Mouse (Mus musculus) neural tube, embryonic 10.5 days (tissue): ENCODE results near the gene Slc1a5.

Source experiments
- DNase-seq: peaks from one replicate; pipeline ENCODE4 v3.0.0-alpha.2; 2017; ENCODE audit warnings: low spot score; ENCODE audit errors: extremely low spot score

Slc1a5 gene

DNA sequence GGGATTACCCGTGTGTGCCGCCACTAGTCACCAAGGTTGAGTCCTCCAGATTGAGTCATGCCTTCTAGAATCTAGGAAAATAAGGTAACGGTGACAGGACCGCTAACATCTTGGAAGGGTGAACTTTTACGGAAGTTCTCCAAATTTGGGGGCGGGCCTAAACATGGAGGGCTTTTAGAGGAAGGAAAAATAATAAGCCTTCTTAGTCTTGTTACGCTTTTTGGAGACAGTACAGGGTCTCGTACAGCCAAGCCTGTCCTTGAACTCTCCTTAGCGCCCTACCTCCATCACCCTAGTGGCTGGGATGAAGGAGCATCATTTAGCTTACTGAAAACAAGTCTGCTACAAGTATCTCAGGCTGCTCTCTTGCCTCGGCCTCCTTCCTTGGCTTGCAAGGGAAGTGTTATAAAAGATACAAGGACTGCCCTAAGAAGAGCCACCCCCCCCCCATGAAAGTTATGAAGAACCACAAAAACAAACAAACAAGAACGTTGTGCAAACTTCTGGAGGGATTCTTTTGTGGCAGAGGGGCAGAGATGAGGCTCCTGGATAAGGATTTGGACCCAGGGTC, 1.5 kb downstream of the Slc1a5 start:
- peak; percentile 27 for DNase-seq

DNA sequence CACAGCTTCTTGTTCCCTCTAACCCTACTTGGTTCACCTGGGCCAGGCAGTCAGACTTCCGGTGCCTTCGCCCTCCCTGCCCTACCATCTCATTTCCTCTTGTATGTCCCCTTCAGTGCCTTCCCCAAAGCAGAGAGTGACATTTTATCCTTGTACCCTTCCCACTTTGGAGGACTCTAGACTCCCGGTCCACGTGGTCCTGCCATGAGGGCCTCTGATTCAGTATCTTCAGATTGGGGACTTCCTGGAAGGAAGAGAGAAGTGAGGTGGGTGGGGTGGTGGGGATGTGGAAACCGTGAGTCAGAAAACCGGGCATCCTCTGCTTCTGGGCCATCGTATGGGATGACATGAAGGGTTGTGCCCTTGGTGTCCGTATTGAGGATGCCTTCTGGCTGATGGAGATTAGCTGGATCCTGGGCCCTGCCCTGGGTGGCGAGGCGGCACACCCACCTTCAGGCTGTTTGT, 2.1 kb downstream of the Slc1a5 start:
- DNase-seq: peak; percentile 27

DNA sequence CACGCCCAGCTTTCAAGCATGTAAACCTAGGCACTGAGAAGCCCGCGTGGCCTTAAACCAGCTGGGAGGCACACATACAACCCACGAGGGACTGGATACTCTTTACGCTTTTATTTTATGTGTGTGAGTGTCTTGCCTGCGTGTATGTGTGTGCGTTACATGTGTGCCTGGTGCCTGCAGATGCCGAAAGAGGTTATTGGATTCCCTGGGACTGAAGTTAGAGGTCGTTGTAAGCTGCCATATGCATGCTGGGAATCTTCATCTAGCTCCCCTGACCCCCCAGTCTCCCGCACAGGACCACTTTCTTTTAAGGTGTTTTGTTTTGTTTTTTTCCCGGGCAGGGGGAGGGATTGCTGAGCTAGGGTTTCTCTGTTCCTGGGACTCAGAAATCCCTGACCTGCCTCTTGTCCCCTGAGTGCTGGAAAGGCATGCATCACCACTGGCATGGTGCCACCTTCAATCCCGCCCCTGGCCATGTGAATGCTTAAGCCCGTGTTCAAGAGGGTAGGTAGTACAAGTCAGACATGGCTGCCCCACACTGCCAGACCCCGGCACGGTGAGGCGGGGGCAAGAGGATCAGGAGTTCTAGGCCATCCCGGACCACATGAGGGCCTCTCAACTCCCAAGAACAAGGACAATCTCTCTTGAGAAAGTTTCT, 2.7 kb downstream of the Slc1a5 start:
- no peak for DNase-seq

DNA sequence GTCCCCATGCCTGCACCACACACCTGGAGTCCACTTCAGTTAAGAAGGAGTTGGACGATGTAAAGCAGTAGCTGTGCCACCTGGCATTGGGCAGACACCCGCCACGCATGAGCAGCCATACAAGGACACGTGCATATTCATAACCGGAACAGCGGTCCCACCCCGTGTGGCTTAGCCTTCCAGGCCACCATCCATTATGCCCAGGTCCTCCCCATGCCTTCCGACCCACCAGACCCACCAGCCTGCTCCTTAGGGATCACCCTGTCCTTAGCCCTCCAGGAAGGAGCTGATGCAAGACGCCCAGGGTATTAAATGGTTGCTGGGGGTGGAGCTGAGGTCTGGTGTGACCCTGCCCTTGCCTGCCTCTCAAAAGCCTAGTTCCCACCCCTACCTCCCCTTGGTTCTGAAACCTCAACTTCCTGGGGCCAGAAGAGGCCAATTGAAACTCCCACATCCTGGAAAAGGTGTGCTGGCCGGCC, 3.4 kb downstream of the Slc1a5 start:
- DNase-seq: no peak

DNA sequence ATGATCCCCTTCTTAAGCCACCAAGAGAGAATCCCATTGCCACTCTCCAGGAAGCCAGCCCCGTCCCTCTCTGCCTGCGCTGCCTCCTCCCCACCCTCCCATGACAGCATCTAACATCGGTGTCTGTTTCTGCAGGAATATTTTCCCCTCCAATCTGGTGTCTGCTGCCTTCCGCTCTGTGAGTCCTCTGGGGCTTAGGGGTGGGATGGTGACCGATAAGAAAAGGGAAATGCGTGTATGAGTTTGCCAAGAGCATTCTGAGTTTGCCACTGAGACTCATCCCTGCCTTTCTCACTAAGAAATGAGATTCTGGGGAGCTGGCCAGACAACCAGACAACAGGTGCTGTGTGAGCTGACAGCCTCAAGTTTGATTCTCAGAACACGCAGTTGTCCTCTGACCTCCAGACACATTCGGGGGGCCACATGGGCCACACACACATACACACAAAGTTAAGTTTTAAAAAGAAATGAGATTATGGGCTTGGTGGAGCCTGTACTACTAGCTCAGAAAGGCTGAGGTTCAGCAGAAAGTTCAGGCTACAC, 4.5 kb downstream of the Slc1a5 start:
- DNase-seq: no peak

DNA sequence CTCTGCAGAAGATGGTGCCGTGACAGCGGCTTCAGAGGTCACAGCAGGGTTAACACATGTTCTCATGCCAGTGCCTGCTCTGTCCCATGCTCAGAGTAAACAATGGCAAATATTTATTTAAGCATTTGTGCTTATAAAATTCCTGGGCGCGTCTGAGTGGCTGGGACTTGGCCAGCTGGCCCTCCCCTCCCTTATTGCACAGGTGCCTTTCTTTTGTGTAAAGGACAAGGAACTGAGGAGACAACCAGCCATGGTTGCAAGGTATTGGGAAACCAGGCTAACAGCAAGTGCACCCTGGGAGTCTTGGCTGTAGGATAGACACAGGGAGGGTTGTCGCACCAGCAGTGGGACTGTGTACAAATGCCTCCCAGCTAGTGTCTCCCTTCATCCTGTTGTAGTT, 11.2 kb downstream of the Slc1a5 start:
- DNase-seq: no peak

DNA sequence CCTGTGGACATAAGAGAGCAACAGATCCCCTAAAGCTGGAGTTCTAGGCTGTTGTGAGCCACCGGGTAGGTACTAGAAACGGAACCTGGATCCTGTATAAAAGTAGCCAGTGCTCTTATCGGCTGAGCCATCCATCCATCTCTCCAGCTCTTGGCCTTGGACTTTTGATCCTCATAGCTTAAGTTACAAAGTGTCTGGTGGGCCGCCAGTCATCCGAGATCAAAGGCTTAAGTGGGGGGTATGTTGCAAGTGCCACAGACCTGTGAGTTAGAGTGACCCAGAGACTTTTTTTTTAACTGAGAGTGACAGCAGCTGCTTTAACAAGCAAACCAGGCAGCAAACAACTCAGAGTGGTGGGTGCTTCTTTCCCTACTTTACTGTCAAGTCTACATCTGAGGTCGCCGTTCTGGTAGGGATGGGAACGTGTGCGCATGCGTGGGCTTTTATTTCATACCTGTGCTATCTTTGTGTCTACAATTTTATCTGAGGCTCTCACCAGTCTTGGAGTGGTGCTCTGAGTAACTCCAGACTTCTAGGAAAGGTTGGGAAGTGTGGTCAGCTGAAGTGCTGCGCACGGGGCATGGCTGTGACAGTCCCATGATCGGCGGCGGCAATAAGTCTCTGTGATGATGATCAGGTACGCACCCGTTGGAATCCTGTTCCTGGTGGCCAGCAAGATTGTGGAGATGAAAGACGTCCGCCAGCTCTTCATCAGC, 12.0 kb downstream of the Slc1a5 start:
- DNase-seq: no peak

DNA sequence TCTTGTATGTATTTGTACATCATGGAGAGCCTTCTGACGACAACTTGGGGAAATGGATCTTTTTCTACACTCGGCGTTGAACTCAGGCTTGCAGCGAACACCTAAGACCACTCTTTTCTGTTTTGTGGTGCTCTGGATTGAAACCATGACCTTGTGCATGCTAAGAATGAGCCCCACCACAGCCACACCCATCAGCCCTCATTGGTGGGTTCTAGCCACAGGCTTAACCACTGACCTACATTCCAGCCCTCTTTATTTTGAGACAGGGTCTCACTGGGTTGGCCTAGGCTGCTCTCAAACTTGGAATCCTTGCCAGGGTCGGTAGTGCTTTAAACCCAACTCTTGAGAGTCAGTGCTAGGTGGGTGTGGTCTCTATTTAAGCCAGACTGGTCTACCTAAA, 13.7 kb downstream of the Slc1a5 start:
- no peak for DNase-seq

DNA sequence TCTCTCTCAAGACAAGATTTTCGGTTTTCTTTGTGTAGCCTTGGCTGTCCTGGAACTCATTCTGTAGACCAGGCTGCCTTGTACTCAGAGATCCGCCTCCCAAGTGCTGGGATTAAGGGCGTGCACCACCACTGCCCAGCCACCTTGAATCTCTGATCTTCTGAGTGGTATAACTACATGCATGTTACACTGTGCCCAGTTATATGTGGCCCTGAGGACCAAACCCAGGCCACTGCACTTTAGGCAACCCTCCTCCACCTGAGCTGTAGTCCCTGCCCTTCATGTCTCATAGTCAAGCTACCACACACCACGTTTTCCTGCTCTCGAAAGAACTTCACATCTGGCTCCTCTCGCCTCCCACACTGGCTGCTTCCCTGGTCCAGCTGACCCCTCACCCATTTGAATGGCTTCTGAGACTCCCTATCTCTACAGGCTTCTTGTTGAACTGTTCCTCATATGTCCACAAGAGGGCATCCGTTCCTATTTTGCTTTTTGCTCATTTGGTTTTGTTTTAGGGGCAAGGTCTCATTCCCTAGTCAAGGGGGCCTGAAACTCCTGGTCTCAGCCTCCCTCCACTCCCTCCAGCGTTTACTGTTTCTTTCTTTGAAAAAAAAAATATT, 23.4 kb downstream of the Slc1a5 start:
- DNase-seq: peak; percentile 38

DNA sequence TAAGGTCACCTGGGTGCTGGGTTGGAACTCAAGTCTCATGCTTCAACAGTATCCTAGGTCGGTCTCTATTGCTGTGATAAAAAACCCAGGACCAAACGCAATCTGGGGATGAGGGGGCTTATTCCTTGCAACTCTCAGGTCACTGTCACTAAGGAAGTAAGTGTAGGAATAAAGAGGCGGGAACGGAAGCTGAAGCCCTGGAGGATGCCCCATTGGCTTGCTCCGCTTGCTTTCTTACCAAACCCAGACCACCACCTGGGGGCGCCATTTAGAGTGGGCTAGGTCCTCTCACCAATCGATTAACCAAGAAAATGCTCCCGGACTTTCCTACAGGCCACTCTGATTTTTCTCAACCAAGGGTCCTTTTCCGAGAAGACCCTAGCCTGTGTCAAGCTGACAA, 26.8 kb downstream of the Slc1a5 start:
- DNase-seq: no peak

DNA sequence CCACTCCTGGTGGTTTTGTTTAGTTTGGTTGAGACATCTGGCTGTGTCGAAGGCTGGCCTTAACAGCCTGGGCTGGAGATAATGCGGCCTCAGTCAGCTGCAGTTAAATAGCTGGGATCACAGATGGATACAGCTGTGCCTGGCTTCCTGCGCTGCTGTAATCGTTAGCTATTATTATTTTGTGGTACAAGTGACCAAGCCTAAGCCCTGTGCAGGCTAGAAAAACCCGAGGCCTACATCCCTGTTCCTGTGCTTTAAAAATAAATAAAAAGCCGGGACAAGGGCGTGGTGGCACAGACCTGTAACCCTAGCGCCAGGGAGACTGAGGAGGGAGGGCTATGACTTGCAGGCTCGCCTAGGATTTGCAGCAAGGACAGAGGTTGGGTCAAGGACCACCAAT, 27.5 kb downstream of the Slc1a5 start:
- DNase-seq: no peak

DNA sequence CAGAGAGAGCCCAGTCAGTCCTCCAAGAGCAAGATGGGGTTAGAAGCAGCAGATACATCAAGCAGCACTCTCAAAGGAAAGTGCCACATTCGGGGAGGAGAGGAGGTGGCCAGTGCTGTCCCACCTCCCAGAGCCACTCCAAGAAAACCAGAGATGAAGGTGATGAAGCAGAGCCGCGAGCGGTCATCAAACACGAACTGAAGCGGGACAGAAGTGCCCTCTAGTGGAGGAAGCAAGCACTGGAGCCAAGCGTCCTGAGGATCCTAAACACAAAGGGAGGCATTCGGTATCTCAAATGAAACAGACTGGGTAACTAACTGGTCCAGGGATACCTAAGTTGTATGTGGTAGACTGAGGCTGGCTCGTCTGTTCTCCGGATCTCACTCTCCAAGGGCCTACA, 28.6 kb downstream of the Slc1a5 start:
- peak; percentile 72 for DNase-seq

DNA sequence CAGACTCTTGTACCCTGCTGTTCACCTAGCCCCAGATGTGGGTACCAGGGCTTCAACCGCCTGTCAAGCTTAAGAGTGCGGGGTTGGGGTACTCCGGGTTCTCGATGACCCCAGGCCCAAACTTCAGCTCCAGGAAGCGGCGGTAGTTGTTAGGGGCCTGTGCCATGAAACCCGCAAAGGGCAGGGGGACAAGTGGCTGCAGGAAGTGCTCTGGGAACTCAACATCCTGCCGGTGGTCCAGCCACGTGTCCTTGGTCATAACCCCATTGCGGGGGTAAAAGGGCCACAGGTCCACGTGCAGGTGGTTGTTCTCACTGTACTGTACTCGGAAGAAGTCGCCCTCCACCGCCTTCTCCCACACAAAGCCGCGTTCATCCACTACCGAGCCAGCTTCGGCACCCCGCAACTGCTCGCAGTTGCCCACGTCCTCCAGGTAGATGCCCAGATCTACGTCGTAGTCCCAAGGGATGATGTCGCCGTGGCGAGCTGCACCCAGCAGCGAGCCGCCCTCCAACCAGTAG, 29.3 kb downstream of the Slc1a5 start:
- peak; percentile 28 for DNase-seq

DNA sequence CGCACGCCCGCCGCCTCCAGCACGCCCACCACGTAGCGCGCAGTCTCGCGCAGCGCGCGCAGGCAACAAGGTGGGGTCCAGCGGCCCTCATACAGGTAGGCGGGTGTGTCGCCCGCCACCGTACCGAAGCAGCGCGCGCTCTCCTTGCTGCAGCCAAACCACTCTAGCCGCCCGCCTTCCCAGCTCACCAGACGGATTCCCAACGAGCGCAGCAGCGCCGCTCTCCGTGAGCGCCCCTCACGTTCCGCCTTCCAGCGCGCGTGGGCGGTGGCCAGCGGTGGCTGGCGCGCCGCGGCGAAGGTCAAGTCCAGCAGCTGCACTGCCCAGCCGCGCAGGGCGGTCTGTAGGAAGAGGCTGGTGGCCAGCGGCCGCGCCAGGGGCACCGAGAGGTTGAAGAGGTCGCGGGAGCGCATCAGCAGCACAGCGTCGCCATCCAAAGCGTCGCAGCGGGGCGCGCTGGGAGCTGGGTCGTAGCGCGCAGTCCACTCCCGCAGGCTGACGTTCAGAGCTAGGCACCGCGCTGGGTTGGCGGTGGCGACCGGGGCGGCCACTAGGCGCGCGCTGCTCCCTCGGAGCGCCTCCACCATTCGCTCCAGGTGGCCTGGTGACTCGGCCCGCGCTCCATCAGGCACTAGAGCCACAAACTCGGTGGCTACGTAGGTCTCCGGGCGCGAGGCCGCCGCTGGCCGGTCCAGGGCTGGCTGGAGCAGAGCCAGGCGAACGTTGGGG, 29.9 kb downstream of the Slc1a5 start:
- peak; percentile 67 for DNase-seq

DNA sequence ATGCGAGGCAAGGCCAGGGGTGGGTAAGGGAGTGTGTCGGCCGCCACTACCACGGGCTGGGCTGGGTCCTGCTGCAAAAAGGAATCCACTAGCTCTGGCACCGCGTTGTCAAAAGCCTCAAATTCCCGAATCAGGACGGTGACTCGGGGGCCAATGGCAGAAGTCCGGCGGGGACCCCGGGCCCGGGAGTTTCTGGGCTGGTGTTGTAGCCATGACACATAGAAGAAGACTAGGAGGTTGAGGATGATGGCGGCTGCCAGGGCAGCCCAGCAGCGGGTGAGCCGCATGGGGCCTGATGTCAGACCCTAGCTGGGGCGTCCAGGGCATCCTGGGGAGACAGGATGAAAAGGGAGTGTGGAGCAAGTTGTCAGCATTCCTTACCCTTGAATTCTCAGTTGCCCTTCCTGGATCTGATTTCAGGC, 30.5 kb downstream of the Slc1a5 start:
- DNase-seq: no peak

DNA sequence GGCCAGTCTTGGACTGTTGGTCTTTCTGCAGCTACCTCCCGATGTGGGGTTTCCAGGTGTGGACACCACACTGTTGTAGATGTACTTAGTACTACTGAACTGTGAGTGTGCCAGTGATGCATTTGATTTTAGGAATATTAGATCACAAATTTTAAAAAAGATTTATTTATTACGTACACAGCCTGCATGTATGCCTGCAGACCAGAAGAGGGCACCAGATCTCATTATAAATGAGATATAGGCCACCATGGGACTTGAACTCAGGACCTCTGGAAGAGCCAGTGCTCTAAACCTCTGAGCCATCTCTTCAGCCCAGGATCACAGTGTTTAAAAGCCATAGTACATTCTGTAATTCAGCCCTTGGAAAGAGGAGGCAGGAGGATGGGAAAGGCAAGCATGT, 31.4 kb downstream of the Slc1a5 start:
- no peak for DNase-seq

DNA sequence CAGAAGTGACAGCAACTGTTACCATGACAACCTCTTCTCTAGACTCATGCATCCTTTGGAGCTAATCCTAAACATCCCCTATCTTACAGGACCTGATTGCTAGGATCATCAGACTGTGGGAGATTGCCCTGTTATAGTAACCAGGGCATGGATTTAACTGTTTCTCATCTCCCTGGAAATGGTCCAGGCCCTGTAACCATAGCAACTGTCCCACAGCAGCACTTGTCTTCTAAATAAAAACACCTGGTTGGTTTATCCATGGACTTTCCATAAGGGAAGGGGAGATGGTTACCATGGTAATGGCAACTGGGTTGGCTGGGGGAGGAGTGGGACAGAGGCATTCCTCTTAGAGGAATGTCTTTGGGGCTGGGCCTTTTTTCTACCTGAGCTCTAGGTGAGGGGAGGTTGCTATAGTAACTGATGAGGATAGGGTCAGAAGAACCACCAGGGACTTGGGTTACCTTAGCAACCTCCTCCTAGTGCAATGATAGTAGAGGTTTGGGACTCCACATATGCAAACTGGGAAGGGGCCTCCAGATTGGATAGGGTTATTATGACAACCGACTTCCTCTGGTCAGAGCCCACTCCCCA, 34.3 kb downstream of the Slc1a5 start, which contains the start of gene Strn4:
Gene Strn4, plus strand, starts transcription at position 539 of the 591 bp plus-strand sequence.
- DNase-seq: peak; percentile 58

DNA sequence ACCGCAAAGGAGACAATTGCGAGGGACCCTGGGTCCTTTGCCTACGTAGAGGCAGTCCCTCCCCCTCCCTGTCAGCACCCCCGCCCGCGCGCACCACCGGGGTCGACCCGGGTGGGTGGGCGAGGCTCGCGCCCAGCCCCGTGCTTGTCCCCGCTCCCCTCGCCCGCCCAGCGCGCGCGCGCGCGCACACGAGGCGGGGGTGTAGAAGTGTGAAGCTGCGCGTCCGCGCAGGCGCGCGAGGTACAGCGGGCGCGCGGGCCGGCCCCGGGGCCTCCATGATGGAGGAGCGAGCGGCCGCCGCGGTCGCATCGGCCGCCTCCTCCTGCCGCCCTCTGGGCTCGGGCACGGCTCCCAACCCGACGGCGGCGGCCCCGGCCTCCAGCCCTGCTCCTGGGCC, 34.9 kb downstream of the Slc1a5 start:
- DNase-seq: peak; percentile 79

DNA sequence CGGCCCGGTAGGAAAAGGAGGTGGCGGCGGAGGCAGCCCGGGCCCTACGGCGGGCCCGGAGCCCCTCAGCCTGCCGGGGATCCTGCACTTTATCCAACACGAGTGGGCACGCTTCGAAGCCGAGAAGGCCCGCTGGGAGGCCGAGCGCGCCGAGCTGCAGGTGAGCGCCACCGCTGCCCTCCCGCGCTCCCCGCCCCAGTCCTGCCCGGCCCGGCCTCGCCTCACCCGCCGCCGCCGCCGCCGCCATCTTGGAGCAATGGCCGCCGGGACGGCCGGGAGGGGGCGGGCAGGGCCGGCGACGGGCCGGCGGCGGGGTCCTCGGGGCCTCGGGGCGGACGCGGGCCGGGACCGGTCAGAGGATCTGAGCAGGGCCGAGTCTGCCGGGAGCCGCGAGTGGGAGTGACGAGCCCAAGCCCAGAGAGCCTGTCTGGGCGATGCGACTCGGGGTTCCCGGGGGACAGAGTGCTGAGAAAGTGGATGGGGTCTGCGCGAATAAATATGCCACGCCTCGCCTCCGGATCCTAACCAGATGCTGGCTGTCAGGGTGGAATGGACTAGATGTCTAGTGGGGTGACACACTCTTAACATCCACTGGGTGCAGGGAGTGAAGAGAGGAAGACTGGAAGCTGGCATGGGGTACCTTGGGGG, 35.5 kb downstream of the Slc1a5 start, which contains the start of gene Fkrp:
Gene Fkrp, minus strand, starts transcription at position 258 of the 648 bp plus-strand sequence.
- peak; percentile 74 for DNase-seq

DNA sequence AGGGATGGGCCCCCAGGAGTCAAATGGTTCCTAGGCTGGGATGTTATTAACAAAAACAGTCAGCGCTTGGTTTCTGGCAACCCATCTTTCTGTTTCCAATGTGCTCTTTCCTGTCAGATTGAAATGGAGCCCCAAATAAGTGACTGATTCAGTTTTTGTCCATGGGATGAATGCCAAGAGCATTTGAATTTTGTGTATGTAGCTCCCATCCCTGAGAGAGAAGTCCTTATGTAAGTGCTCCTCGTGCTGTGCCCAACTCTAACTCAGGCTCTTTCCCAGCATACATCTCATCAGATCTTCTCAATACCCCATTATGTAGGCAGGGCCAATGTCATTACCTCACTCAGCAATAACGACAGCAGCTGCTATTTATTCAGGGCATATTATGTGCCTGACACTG, 36.6 kb downstream of the Slc1a5 start:
- no peak for DNase-seq
